Mouse (Mus musculus): ENCODE measurements around the gene Dlg1. TPM values are rescaled to one million over a fixed set of nuclear protein-coding genes. Genes with fewer than 3 reads are reported as not detected.

The Dlg1 gene
- 100 to 1,000 TPM; 188 to 190 TPM for total RNA-seq (2021)

DNA sequence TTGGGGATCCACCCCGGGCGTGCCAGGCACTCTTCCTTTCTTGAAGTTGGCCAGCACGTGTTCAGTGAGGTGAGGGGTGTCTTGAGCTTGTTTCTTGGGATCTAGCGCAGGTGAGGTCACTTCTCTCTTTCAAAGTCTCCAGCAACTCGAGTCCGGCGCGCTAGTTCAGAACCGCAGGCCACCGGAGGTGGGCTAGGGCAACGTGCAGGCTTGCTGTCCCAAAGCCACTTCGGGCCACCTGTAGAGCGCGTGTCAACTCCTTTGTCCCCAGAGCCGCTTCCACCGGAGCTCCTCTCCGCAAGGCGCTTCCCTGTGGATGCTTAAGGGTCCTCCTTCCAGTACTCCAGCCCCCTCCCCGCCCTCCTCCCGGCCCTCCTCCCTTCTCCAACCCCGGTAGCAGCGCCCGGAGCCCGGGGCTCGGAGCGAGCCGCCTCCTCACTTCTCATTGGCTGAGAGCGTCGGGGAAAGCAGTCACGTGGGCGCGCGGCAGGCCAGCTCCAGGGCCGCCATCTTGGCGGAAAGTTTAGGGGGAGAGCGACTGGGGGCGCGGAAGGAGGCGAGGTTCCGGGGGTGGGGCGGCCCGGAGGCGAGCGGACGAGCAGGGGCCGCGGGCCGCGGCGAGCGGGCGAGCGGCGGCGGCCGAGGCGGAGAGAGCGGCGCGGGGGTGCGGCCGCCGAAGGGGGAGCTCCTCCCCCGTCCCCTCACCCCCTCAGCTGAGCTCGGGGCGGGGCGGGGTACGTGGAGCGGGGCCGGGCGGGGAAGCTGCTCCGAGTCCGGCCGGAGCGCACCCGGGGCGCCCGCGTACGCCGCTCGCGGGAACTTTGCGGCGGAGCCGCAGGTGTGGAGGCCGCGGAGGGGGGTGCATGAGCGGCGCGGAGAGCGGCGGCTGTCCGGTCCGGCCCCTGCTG lies at the start of gene Dlg1:
TSS of gene Dlg1 (plus strand) at position 65 of the 908 bp plus-strand sequence.
- DNase-seq (ENCODE audit: low spot score in 2 of 2) = peak; percentile 78 to 79
- intact Hi-C loops (cut with DNase I) = no loop called here

DNA sequence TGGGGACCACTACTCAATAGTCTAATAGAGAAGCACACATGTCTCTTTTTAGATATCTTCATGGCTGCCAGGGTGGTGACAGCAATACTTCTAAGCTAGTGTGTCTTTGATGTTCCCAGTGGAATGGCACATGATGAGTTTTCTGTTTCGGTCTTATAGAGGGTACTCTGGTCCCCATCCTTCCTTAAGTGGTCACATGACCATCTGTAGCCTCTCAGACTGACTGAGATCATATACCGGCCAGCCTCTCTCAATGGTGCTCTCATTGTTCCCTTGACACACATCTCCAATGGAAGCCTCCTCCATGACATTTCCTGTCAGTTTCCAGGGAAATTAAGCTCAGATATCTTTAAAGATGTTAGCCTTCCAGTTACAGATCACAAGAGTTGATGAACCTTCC lies 46.9 kb upstream of the Dlg1 start:
- intact Hi-C loops (cut with DNase I) = no loop called here
- no peak for DNase-seq (ENCODE audit: low spot score in 2 of 2)

DNA sequence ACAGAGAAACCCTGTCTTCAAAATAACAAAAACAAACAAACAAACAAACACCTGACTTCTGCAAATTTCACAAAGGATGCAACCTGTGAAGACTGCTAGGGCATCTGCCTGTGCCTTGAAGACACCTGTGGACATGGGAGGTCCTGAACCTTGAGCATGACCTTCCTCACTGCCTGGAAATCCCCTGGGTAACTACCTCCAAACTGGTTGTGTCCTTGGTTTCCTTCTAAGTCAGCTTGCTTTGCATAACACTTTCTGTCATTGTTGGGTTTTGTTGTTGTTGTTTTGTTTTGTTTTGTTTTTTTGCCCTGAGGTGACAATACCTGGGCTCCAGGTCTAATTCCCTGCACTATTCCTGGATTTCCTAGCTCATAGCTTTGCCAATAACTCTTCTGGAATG lies 46.1 kb upstream of the Dlg1 start:
- intact Hi-C loops (cut with DNase I) = no loop called here
- DNase-seq (ENCODE audit: low spot score in 2 of 2) = no peak

DNA sequence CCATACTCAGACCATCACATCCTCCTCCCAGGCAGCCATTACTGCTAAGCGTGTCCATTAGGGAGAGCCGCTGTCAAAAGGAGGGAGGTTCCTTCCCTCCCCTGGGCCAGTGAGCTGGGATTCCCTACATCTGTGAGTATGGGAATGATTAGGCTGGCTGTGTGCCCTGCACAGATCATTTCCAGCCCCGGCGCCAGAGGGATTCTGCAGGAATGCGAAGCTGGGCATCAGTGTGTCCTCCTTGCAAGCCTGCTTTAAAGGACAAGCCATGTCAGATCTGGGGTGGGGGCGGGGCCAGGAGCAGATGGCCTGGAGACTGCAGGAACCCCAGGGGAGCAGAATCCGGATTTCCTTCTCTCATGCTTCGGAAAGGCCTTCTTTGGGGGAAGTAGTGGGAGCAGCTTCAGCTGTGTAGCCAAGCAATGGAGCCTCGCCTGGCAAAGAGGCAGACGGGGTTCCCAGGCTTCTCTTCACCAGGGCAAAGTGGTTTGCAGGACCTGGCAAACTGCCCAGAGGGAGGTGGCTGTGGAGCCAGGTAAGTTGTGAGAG lies 45.3 kb upstream of the Dlg1 start:
- DNase-seq (ENCODE audit: low spot score in 2 of 2) = peak; percentile 16 to 42
- intact Hi-C loops (cut with DNase I) = no loop called here

DNA sequence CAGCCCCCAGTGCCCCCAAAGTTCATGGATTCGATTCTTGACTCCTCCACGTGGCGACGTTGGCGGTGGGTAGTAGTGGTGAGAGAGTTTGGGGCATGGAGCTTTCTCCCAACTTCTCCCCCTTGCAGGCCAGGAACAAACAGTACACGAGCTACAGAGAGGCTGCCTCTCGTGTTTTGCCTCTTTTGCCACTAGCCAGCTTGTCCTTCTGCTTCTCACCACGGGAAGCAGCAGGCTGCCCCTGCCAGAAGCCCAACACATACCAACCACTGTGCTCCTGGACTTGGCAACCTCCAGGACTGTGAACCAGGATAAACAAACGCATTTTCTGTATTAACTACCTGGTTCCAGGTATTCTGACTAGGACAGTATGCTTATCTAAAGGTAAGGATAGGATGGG lies 44.6 kb upstream of the Dlg1 start:
- no peak for DNase-seq (ENCODE audit: low spot score in 2 of 2)
- intact Hi-C loops (cut with DNase I) = no loop called here

DNA sequence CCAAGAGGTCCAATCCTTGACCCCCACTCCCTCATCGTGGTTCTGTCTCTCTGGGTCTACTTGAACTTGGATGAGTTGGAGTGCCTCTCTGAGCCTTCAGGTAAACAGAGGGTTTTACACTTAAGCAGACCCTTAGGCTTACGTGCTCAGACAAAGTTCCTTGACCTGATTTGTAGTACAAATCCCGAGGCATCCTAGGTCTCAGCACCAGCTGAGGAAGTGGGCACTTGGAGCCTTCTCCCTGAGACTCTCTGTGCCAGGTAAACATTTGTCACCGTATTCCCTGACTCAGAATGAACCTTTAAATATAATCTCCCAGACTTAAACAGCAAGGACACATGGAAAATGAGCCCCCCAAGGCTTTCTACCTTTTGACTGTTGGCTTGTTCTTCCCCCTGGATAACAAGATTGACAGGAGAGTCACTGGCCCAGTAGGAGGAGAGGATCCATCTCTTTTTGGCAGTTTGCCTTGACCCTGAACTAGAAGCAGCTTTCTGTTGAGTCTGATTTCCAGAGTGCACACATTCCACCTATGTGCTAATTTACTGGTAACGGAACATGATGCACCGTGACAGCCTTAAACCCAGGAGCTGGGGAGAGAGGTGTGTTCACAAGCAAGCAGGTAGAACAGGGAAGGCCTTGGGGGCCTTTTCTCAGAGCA lies 43.4 kb upstream of the Dlg1 start:
- DNase-seq (ENCODE audit: low spot score in 2 of 2) = no peak

DNA sequence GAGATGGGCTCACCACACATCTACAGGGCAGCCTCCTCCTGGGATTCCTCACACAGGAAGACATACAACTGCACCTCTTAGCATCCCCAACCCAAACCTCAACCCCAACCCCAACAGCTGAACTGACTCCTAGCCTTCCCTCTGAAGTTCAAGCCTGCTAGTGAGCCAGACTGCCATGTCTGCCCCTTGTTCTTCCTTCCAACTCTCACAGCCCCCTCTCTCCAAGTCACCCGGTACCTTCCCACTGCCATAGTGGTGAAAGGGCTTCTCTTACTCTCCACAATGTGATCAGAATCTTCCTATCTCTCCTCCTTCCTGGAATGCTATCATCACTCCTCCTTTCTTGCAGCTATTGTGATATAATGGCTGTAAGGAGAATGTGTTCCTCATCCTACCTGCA lies 40.9 kb upstream of the Dlg1 start:
- intact Hi-C loops (cut with DNase I) = no loop called here
- no peak for DNase-seq (ENCODE audit: low spot score in 2 of 2)

More for the DNA sequence above, 43.4 kb upstream of the Dlg1 start:
- intact Hi-C loops (cut with DNase I) = no loop called here

DNA sequence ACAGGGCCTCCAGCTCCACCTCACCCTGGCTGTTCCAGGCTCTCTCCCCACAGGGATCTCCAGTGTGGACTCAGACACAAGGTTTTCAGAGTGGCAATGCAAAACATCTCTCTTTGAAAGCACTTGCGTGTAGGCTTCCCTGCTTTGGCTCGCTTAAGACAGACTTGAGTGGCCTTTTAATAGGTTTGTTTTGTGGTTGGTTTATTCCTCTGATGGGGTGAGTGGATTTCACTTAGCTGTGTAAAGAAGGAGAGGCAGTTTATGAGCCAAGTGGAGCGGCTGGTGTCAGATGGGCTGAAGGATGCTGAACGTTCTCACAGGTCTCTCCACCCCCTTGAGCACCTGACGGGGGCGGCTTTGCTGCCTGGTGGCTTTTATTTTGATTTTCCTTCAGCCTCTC lies 40.1 kb upstream of the Dlg1 start:
- intact Hi-C loops (cut with DNase I) = no loop called here
- DNase-seq (ENCODE audit: low spot score in 2 of 2) = no peak

DNA sequence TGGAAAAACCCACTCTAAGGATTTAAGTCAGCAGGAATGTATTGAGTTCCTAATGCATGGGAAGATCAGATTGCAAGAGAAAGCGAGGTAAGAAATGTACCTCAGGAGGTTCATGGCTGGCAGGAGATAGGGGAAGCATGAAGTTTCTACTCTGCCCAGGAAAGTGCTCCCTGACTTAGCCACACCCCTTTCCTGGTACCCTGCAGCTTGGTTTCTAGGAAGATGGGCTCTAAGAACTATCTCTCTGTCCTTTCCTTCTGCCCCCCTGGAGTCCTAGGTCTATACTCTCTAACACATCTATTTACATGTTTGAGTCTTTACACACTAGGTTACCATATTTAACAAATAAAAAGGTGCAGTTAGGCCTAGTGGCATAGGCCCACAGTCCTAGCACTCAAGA lies 38.5 kb upstream of the Dlg1 start:
- intact Hi-C loops (cut with DNase I) = no loop called here
- no peak for DNase-seq (ENCODE audit: low spot score in 2 of 2)

DNA sequence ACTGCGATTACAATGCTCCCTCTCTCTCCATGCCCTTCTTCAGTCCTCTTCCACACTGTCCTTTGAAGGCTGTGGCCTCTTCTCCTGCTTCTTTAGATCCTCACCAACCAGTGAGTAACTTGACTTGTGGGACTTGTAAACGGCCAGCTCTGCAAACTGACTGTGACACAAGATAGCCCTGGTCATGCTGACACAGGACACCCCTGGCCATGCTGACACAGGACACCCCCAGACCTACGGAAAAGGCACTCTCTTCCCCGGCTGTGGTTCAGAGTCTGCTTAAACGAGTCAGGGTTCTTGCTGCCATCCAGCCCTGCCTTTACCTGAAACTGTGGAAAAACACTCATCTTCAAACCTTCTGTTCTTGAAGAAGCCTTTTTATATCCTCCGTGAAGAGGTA lies 36.9 kb upstream of the Dlg1 start:
- DNase-seq (ENCODE audit: low spot score in 2 of 2) = no peak
- intact Hi-C loops (cut with DNase I) = no loop called here

DNA sequence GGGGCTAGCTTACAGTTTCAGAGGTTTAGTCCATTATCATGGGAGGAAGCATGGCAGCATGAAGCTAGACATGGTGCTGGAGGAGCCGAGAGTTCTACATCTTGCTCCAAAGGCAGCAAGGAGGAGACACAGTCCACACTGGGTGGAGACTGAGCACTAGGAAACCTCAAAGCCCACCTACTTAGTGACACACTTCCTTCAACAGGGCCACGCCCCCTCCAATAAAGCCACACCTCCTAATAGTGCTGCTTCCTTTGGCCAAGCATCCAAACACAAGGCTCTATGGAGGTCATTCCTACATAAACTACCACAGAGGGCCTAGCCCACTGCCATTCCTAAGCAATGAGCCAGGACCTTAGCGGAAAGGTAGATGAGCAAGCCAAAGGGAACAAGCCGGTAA lies 32.9 kb upstream of the Dlg1 start:
- intact Hi-C loops (cut with DNase I) = no loop called here
- DNase-seq (ENCODE audit: low spot score in 2 of 2) = no peak

DNA sequence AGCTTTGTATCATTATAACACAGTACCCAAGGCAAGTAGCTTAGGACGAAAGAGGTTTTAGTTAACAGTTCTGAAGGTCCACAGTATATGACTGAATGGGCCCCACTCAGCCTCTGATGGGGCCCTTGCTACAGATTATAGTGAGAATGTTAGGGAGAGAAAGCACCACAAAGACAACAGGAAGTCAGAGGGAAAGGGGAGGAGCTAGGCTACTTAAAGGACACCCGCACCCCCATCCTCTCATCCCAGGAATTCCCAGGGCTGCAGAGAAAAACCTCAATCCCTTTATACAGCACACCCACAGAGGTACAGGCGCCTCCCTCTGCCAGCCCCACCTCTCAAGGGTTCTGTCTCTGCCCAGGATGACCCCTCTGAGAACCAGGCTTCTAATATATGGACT lies 32.2 kb upstream of the Dlg1 start:
- intact Hi-C loops (cut with DNase I) = no loop called here
- no peak for DNase-seq (ENCODE audit: low spot score in 2 of 2)

DNA sequence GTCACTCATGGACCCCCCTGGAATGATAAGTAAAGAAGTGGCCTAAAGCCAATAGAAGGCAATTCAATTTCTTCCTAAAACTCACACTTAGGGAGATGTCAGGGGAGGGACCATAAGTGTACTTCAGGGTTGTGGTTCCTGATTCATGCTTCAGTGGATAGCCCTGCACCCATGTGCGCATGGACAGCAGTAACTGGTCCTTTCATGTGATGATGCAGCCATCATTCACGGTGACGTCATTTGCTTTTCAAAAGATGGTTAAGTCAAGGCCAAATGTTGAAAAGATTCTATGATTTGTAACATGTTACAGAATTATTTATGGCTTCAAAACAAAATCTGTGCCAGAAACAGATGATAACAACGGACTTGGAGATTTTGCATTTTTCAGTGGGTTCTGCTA lies 28.9 kb upstream of the Dlg1 start:
- intact Hi-C loops (cut with DNase I) = no loop called here
- no peak for DNase-seq (ENCODE audit: low spot score in 2 of 2)

DNA sequence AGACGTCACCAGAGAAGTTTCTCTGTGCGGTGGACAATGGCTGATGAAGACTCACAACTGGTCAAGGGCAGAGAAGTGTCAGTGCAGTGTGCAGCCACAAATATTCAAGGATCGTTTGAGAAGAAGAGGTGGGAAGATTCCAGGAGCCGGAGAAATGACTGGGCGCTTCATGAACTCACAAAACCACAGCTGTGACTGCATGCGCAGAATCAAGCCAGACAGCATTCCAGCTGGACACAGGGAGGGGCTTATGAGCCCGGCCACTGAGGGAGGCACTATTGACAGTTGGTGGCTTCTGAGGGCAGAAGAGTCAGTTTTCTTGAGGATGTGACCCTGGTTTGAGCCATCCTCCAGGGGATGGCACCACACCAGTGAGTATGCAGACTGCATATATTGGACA lies 24.9 kb upstream of the Dlg1 start:
- intact Hi-C loops (cut with DNase I) = no loop called here
- DNase-seq (ENCODE audit: low spot score in 2 of 2) = no peak

DNA sequence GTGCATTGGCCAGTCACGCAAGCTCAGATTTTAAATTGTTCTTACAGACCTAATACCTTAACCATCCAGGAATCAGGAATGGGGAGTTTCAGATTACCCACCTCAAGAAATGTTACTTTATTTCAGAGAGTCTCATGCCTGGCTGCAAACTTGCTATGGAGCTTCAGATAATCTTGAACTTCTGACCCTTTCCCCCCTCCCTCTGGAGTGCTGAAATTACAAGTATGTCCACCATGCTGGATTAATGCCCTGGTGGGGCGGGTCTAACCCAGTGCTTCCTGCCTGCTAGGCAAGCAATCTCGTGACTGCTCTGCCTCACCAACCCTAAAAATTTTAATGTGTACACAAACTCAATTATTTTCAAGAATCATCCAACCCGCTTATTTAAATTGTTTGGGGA lies 23.3 kb upstream of the Dlg1 start:
- no peak for DNase-seq (ENCODE audit: low spot score in 2 of 2)
- intact Hi-C loops (cut with DNase I) = no loop called here

DNA sequence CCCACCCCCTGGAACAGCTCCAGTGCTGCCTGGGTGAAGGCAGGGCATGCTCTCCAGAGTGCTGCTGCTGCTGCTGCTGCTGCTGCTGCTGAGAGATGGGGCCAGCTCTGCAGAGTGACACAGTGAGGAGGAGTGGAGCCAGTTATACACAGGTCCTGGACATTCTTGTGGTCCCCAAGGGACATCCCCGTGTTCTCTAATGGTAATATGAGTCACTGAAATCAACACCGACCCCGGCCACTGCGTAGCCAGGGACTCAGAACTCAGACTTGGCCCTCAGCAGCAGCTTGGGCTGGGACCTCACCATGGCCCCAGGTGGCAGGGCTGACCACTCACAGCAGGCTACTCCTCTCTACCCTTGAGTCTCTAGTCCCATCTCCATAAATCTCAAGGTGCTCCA lies 21.5 kb upstream of the Dlg1 start:
- intact Hi-C loops (cut with DNase I) = no loop called here
- no peak for DNase-seq (ENCODE audit: low spot score in 2 of 2)

DNA sequence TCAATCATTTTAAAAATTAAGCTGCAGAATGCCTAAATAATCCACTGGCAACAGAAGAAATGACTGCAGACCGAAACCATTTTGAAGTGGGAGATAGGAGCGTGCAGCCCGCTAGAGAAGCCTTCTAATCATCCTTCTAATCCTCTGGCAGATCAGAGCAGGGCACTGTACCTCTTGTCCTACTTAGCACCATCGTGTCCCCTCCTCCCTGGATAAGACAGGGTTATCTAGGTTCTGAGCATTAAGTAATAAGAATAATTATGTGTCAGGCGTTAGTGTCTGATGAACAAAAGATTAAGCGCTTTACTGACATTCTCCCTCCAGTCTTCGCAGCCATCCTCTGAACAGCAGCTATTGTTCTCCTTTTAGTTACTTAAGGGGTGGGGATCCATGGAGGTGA lies 16.0 kb upstream of the Dlg1 start:
- no peak for DNase-seq (ENCODE audit: low spot score in 2 of 2)
- intact Hi-C loops (cut with DNase I) = no loop called here

DNA sequence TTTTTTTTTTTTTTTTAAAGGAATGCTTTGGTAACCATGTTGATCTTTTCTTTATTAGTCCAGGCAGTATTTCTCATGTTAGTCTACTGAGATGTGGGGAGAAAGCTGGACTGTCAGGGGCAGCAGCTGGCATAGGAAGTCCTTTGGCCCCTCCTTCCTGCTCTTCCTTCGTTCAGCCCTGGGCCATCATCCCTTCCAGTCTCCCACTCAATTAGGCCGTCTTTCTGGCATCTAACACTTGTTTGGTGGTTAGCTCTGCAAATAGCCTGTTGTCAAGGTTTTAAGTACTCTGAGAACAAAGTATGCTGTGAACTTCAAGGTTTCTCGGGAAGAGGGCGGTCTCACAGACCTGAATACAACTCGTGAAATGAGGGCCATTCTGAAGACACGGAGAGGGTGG lies 12.5 kb upstream of the Dlg1 start:
- intact Hi-C loops (cut with DNase I) = no loop called here
- DNase-seq (ENCODE audit: low spot score in 2 of 2) = no peak

DNA sequence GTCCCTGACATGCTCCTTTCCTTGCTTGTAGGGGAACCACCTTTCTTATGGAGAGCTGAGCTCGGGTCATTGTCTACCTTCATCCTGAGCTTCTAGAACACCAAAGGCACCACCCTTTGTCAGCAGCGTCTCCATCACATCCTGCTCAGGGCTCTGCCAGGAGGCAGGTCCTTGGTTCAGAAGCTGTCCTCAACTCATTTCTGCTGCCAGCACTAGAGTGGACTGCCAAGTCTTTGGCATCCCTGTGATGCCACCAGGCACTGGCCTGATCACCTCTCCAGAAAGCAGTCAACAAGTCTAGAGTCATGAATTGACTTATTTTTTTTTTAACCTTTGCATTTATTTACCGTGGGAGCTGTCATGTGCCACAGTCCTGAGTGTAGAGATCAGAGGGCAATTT lies 11.7 kb upstream of the Dlg1 start:
- intact Hi-C loops (cut with DNase I) = no loop called here

DNA sequence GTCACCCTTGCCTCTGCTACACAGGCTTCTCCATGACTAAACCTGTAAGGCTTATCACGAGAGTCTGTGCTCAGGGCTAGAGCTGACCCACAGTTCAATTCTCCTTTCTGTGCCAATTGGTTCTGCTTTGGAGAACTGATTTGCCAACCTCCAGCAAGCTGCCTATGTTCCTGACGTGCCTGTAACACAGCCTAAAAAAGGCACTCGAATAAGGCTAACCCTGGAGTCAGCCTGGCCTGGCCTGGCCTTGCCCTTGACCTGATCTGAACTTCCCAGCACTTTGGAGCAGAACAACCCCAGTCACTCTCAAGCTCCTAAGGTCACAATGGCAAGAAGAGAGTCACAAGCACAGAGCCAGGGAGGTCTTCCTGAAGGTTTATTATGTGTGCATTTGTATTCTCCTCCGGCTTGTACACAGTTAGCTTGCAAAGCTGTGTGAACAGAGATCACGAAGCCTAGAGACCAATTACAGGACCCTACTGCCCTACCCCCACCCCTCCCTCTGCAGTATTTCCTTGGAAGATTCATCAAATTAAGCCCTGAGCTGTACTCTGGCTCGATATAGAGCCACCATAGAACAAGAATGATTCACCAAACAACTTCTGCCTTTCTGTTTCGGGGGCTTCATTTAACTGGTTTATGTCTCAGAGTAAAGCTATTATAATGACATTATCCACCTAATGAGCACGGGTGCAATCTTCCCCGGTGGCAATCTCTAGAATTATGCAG lies 11.0 kb upstream of the Dlg1 start:
- no peak for DNase-seq (ENCODE audit: low spot score in 2 of 2)
- intact Hi-C loops (cut with DNase I) = no loop called here

More for the DNA sequence above, 11.7 kb upstream of the Dlg1 start:
- DNase-seq (ENCODE audit: low spot score in 2 of 2) = no peak
